Mouse (Mus musculus): ENCODE data around the gene Cptp. TPM values are rescaled to one million over a fixed set of nuclear protein-coding genes. Genes with fewer than 3 reads are reported as not detected.
A peak's percentile ranks its signal among the peaks of the same experiment; 100 is the strongest.

Cptp gene
- total RNA-seq, 2 experiments from 2014 or later = 3.4 to 12.6 TPM

- no peak for ATAC-seq (replicated peaks; ENCODE audit: low FRiP score, poor library complexity, severe bottlenecking)
Observed at GRCm38 (mm10) chr4:155891011-155891471, 21.8 kb upstream of the Cptp start.

DNA sequence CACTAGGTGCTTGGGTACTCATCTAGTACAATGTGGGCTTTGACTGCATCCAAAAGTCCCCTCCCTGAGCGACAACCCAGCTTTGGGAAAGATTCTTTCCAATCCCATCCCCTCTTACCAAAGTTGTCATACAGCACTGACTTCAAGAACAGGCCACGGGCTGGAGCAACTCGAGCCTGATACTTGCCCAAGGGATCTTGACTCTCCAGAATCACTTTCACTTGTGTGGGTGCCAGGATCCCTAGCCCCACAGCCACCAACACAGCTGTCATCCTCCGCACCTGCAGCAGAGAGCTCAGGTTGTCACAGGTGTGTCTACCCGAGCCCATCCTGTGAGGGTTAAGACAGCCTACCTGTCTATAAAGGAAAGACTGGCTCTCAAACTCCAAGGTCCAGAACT lies 20.1 kb upstream of the Cptp start:
- no peak for ATAC-seq (replicated peaks; ENCODE audit: low FRiP score, poor library complexity, severe bottlenecking)

- ATAC-seq (replicated peaks; ENCODE audit: low FRiP score, poor library complexity, severe bottlenecking) = no peak
Observed at GRCm38 (mm10) chr4:155888181-155888580, 18.9 kb upstream of the Cptp start.

- no peak for ATAC-seq (replicated peaks; ENCODE audit: low FRiP score, poor library complexity, severe bottlenecking)
Observed at GRCm38 (mm10) chr4:155887674-155888073, 18.4 kb upstream of the Cptp start.

- no peak for ATAC-seq (replicated peaks; ENCODE audit: low FRiP score, poor library complexity, severe bottlenecking)
Observed at GRCm38 (mm10) chr4:155886330-155886729, 17.1 kb upstream of the Cptp start.

DNA sequence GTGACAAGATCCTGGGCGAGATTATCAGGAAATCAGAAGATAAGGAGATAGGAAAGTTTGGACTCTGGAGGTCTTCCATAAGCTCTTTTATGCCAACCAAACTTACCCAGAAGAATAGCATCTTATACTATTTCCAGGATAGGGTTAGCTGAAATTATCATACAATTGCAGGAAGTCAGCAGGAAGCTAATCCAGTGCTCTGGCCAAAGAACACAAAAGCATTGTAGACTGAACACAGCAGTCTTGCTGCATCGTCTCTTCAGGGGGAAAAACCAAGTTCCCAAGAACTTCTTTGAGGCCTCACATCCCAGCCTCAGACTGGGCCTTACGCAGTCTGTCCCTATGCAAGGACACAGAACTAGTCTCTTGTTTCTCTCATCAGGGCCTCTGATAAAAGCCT lies 14.3 kb upstream of the Cptp start:
- ATAC-seq (replicated peaks; ENCODE audit: low FRiP score, poor library complexity, severe bottlenecking) = no peak

GRCm38 (mm10) chr4:155871404-155871803 lies 2.2 kb upstream of the Cptp start:
- no peak for ATAC-seq (replicated peaks; ENCODE audit: low FRiP score, poor library complexity, severe bottlenecking)

DNA sequence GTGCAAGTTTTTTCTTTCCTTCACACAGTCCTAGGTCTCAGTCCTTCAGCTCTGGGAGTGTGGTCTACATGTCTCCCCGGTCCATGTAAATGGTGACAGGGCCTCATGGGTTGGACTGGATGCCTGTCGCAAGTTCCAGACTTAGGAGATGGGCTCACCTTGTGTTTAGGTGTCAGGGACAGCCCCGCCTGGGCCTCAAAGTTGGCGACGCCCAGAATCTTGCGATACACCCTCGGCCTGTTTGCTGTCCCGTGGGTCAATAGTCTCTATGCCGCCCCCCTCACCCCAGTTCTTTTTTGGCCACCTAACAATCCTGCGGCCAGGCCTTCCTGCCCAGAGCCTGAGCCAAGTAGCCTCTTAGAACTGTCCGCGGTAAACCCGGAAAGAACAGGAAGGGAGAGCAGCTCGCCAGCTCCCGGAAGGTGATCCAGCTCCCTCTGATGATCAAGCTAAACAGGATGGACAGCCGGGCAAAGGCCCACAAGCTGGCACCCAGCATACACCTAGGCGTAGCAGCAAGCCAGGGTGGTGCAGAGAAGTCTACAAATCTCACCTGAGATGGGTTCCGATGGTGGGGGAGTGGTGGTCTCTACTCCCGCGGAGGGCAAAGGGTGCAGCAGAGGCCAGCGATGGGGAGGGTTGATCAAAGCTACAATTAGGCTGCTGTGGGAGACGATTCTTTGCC lies 484 bp downstream of the Cptp start:
- ATAC-seq (replicated peaks; ENCODE audit: low FRiP score, poor library complexity, severe bottlenecking) = peak; percentile 56

DNA sequence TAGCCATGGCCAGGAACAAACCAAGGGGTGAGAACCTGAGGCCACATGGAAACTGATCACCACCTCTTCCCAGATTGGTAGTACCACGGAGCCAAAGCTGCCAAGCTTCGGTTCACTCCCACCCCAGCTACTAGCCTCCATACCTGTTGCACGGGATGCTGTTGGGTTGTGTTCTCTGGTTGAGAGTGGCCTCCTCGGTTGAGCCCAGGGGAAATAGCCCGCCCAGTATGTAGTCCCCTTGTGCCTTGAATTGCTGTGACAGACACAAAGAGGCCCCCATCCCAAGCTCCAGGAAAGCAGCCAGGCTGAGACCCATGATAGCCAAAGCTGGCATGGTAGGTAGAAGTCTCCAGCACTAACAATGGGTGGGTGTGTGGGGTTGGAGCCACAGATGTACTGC lies 6.2 kb downstream of the Cptp start, which contains the start of gene Tas1r3:
TSS of gene Tas1r3 (minus strand) at position 362 of the 400 bp plus-strand sequence.
- ATAC-seq (replicated peaks; ENCODE audit: low FRiP score, poor library complexity, severe bottlenecking) = no peak

GRCm38 (mm10) chr4:155861787-155862186 lies 7.5 kb downstream of the Cptp start:
- no peak for ATAC-seq (replicated peaks; ENCODE audit: low FRiP score, poor library complexity, severe bottlenecking)

DNA sequence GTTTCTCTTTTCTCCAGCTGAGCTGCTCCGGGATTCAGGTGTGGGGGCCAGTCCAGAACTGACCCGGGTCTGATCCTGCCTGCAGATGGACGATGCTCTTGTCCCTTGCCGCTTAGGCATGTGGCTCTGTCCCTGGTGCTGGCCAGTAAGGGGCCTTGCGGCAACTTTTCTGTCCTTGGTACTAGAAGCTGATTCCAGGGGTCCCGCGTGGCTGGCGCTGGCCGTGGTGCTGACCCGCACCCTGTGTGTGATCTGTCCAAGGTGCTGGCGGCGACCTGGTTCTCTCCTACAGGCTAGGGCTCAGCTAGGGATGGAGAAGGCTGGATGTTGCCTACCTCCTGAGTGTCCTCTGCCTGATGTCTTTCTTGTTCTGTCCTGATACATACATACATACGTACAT lies 9.9 kb downstream of the Cptp start:
- ATAC-seq (replicated peaks; ENCODE audit: low FRiP score, poor library complexity, severe bottlenecking) = no peak

DNA sequence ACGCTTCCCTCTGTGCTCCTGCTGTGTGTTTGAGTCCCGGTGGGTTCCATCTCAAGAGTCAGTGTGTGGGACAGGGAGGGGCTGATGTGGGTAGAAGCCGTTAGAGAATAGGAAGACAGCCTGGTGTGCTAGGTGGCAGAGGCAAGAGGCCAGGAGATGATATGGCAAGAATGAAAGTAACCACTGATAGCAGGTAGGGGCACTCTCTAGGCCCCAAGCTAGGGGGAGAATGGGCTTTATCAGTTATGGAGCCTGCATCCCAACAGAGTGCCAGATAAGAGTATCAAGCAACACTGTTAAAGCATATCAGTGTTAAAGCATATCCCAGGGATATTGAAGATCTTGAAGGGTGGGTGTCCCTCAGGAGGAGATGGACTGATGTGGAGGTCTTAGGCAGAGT lies 12.4 kb downstream of the Cptp start:
- ATAC-seq (replicated peaks; ENCODE audit: low FRiP score, poor library complexity, severe bottlenecking) = no peak

DNA sequence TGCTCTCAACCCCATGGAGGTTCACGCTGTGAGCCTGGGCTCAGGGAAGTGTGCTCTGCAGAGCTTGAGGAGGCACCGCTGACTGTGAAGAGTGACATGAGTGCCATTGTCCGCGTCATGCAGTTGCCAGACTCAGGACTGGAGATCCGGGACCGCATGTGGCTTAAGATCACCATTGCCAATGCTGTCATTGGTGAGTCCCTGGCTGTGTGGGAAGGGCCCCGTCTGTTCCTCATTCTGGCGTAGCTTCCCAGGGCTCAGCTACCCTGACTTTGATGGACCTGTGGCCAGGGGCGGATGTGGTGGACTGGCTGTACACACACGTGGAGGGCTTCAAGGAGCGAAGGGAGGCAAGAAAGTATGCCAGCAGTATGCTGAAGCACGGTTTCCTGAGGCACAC lies 13.2 kb downstream of the Cptp start:
- no peak for ATAC-seq (replicated peaks; ENCODE audit: low FRiP score, poor library complexity, severe bottlenecking)

- no peak for ATAC-seq (replicated peaks; ENCODE audit: low FRiP score, poor library complexity, severe bottlenecking)
Observed at GRCm38 (mm10) chr4:155854991-155855390, 14.2 kb downstream of the Cptp start.

DNA sequence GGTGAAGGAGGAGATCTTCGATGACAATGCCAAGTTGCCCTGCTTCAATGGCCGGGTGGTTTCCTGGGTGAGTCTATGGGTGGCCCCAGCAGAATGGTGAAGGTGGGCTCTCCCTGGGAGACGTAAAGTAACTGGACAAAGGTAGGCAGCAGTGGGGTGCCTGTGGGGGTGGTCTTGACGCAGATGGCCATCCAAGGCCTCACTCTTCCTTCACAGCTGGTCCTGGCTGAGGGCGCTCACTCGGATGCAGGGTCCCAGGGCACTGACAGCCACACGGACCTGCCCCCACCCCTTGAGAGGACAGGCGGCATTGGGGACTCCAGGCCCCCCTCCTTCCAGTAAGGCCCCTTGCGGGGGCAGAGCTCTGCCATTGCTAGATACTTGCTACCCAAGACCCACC lies 15.8 kb downstream of the Cptp start:
- ATAC-seq (replicated peaks; ENCODE audit: low FRiP score, poor library complexity, severe bottlenecking) = no peak

GRCm38 (mm10) chr4:155851951-155852411 lies 17.3 kb downstream of the Cptp start:
- no peak for ATAC-seq (replicated peaks; ENCODE audit: low FRiP score, poor library complexity, severe bottlenecking)

- ATAC-seq (replicated peaks; ENCODE audit: low FRiP score, poor library complexity, severe bottlenecking) = no peak
Observed at GRCm38 (mm10) chr4:155851368-155851767, 17.9 kb downstream of the Cptp start.

DNA sequence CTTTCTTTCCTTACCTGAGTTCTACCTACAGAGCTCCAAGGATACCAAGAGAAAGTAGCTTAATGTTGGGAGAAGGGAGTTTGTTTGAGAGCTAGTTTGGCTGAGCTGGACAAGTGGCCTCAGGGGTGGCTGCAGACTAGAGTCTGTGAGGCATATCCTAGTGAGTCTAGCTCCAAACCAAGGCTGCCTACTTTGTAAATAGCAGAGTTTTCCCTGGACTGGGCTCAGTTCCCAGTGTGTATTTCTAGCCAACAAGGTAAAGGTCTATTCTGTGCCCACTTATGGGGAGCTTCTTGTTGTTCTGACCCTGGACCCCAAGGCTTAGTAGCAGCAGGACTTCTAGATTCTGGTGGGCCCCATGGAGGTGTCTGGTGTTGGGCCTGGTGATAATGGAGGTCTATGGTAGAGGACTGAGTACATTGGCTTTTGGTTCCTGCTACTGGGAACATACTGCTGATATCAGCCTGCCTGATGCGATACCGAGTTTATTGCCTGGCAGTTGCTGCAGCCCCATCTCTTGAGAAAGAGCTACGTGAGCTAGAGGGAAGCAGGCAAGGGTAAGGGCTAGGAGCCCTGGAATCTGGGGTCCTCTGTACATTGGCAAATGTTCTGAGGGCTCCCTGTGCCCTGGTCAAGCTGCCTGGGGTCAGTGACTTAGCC lies 19.3 kb downstream of the Cptp start:
- ATAC-seq (replicated peaks; ENCODE audit: low FRiP score, poor library complexity, severe bottlenecking) = no peak

DNA sequence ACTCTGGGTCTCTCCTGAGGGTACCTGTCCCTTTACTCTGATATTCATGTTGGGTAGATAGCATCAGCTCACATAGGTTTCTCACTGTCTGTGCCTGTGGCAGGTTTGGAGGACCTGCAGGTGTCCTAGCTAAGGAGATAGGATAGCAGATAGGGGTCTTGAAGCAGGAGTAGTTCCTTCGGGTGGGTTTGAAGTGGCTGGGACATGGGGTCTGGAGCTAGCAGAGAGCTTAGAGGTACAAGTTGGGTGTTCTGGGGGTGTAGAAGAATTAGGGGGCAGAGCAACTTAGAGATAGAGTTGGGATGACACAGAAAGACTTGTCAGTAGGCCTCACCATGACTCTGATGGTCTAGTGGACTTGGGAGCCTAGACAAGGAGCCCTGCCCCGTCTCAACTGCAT lies 19.8 kb downstream of the Cptp start:
- no peak for ATAC-seq (replicated peaks; ENCODE audit: low FRiP score, poor library complexity, severe bottlenecking)

GRCm38 (mm10) chr4:155848434-155849095 lies 20.7 kb downstream of the Cptp start:
- ATAC-seq (replicated peaks; ENCODE audit: low FRiP score, poor library complexity, severe bottlenecking) = no peak
